Mouse (Mus musculus) testis, postnatal 10 days (tissue): ENCODE data around the gene Ang.

Source experiments
- DNase-seq: peaks from one replicate; pipeline ENCODE4 v3.0.0; 2021; ENCODE audit warnings: low spot score

Gene Ang

DNA sequence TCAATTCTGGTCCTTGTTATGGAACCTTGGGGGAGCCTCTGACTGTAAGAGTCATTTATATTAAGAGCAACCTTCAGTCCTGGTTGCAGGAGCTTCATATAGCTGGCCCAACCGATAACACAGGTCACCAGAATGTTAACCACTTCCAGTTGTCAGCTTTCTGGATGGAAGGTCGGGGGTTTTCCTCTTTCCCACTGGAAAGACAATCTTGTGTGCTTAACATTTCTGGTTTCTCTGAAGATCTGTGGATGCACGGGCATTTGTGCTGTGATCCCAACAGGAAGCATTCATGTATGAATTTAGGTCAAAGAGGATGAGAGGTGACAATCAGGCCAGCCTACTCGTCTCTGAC, 38.6 kb downstream of the Ang start:
- no peak for DNase-seq

DNA sequence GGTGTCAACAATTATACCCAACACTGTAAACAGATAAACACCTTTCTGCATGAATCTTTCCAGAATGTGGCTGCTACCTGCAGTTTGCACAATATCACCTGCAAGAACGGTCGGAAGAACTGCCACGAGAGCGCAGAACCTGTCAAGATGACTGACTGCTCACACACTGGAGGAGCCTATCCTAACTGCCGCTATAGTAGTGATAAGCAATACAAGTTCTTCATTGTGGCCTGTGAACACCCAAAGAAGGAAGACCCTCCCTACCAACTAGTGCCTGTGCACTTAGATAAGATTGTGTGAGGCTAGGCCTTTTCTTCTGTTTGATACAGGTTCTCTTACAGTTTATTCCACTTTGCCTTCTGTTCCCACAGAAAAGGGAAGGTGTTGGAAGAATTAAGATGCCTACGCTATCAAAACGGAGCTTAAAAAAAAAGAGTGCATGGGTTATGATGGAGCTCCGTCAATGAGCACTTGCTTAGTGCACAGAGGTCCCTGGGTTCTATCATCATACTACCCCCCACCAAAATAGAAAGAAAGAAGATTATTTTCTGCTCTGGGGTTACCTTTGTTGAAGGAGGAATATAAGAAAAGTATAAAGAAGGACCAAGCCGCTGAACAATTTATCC, 39.5 kb downstream of the Ang start:
- no peak for DNase-seq

DNA sequence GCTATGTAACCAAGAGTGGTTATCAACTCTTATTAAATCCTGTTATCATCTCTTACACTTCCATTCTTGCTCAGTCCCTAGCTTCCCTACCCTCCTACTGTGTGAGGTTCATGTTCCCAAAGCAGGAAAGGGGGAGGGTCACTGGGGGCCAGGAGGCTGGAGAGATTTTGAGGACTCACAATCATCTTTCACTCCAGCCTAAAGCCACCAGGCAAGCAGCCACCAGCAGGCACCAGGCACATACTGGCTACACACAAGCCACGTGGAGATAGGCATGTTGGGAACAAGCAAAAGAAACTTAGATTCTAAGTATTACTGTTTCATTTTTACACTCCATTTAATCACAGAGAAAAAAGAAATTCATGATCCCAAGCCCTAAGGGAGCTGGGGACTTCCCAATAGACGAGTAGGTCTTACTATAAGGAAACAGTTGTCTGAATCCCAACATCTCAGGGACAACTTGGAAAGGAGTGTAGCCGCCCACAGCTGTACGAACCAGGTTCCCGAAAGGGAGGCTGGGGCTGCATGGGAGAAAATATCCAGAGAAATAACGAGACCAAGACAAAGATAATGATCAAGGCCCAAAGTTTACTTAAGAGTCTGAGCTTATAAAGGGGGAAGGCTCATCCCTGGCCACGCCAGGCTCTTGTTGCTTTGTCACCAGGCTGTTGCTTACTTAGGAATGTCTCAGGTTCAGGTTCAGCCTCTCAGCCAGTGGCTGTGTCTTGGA, 40.3 kb downstream of the Ang start:
- DNase-seq: no peak

DNA sequence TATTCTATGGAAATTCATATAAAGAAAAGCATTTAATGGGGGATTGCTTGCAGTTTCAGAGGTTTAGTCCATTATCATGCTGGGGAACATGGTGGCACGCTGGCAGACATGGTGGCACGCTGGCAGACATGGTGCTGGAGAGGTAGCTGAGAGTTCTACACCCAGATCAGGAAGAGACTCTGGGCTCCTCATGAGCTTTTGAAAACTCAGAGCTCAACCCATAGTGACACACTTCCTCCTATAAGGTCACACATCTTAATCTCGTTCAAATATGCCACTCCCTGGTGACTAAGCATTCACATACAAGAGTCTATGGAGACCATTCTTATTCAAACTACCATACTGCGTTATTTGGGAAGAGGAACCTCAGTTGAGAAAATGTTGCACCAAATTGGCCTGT, 41.4 kb downstream of the Ang start:
- no peak for DNase-seq

DNA sequence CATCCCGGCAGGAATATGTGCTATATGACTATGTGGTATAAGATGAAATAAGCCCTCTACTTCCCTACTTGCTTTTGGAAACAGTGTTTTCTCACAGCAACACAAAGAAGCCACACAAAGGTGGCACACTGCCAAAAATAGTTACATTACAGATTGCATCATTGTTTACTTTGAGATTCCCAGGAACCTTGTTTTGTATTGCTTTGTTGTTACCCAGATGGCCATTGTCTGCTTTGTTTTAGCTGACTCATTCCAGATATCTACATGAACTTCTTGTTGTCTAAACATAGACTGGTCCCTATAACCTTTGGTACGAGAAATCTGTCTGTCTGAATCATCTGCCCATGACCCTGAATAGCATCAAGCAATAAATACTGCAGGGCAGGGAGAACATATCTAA, 49.4 kb downstream of the Ang start:
- DNase-seq: no peak

DNA sequence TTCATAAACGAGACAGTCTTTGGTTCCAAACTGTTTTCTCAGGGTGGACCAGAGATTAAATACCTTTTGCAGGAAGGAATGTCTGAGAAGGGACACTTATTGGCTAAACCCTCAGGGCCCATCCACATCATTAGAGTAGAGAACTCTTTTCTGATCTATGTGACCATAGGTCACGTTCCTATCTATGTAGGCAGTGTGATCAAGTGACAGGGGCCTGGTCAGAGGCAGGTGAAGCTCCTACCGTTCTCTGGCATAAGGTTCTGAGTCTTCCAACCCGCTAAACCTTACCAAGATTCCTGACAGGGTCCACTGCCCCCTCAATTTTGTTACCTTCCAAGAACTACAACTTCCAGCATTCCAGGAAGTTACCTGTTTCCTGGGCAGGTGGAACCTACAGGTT, 51.2 kb downstream of the Ang start:
- DNase-seq: no peak

DNA sequence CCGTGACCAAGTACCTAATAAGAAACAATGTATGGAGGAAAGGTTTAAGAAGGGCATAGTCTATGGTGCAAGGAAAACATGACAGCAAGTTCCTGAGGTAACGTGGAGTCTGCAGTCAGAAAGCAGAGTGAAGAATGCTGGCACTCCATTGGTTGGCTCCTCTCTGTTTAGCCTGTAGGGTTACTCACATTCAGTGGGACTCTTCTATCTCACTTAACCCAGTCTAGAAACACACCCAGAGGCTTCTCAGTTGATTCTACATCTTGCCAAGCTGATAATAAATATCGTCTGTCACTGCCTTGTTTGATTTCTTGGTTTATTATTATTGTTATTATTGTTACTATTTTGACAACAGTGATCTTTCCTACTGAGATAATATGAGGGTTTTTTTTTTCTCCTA, 51.6 kb downstream of the Ang start:
- DNase-seq: no peak

DNA sequence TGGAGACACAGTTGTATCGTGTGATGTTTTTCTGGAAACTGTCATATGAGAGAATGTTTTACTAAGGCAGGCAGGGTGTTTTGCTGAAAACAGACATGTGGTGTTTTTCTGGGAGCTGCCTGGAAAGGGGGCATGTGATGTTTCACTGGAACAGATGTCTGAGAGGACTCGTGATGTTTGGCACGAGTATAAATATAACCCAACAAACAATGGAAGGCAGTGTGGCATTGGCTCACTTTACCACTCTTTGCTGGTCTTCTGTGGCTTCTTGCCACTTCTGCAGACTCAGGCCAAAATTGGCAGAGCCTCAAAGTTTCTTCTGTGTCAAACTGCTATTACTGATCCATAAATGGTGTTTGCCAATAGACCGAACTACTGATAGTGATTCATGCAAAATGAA, 52.3 kb downstream of the Ang start:
- no peak for DNase-seq

DNA sequence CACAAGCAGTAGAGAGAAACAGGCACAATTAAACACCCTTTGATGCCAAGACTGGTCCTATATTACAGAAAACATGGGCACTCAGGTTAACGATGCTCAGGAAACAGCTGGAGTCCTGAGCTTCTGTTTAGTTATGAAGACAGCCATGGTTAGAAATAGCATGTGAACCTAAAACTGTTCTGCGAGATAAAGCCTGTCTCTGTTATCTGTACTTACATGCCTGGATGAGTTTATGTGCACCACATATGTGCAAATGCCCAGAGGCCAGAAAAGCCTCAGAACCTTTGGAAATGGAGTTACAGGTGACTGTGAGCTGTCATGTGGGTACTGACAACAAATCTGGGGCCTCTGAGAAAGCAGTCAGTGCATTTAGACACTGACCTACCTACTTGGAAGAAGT, 53.0 kb downstream of the Ang start:
- no peak for DNase-seq

DNA sequence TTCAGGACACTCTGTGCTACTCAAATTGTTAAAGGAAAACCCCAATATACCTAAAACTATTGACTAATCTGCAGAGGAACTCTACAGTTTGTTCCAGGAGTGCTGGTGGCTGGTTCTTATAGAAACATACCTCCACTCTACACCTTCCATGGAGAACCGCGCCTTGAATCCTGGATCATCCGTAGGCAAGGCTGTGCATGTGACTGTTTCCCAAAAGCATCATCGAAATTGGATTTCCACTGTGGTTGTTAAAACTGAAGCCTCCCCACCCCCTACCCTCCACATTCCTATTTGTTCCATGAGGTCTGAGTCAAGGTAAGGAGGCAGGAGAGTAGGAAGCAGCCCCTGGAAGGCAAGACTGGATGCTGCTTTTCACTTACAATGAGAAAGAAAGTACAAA, 53.5 kb downstream of the Ang start:
- no peak for DNase-seq

DNA sequence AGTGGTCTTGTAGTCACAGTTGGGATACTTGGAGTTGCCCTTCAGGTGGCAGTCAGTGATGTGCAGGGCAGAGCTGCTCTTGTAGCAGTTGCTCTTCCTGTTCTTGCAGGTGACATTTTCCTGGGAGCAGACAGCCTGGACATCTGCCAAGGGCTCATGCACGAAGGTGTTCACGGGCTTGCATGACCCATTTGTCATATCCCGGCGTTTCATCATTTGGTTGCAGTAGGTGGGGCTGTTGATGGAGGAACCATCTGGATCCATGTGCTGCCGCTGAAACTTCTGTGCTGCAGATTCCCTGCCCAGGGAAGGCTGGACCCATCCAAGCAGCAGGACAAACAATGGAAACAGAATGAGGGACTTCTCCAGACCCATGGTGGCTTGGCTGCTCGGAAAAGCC, 54.6 kb downstream of the Ang start:
- no peak for DNase-seq

DNA sequence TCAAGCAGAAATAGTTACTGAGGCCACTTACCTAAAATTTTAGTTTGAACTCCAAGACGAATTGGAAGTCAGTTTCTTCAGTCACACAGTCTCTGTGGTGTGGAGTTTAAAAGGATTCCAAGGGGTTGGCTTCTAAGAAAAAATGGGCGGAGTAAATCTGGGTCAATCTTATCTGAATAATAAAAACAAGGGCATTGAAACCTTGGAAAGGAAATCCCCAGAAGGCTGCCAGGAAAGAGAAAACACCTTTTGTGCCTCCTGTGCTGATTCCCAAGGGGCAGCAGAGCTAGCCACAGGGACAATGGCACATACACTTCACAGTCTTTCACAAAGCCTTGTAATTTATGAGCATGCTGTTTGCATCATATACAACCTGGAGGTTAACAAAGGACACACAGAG, 55.7 kb downstream of the Ang start, which contains the start of gene Rnase1:
Rnase1 (minus strand) TSS at position 101 of the 400 bp plus-strand sequence.
- DNase-seq: no peak

DNA sequence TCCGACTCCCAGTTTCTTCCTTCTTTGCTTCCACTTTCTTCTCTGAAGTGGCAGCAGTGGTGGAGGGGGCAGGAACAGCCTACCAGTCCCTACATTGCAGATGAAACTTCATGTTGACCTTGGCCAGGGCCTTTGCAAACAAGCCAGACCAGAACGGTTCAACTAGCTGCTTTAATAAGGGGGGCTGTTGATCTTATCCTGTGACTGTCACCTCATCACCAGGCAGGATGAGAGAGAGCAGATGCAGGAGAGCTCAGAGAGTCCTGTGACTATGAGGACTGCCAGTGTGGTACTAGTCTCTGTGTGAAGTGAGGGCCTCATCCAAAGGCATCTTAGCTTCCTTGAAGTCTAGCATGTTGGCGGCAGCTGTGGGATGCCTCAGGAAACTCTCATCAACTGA, 57.1 kb downstream of the Ang start:
- no peak for DNase-seq

DNA sequence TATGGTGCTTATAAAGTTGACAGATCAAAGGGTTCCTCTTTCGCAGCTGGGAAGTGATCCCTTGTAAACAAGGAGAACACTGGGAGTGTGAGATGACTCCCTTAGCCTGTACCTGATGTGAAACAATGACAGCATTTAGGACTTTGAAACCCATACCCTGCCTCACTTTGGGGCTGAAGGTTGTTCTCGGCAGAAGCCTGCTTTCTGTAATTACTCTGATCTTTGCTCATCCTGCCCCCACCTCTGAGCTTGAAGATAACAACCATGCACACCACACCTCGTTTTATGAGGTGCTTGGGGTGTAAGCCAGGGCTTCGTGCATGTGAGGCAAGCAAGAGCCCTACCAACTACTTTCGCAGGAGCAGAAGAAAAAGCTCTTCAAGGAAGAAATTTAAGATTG, 58.2 kb downstream of the Ang start:
- DNase-seq: no peak

DNA sequence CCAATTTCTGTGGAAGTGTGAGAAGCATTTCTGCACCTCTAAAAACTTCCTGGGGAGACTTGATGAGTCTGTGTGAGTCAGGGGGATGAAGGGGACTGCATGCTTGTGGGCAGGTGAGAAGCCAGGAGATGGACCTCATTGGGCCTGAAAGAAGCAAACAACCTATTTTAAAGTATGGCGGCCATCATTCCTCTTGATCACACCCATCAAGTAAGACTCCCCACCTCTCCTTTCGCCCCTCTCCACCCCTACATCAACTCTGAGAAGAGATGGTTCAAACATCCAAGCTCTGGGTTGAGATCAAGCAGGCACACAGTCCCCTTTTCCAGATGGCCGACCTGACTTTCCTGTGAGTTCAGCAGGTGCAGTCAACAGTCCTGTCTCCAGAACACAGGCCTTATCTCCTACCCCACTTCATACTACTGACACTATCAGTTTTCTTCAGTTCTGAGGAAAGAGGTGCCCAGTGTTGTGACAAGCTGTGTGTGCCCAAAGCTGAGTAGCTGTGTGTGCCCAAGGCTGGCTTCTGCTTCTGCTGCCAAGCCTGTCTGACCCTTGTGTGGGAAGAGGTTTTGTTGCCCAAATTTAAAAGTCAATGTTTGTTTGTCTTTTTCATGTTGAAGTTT, 59.4 kb downstream of the Ang start:
- no peak for DNase-seq
